Mouse (Mus musculus) kidney, embryonic 15.5 days (tissue): ENCODE data around the gene Kank3. TPM values are rescaled to one million over a fixed set of nuclear protein-coding genes. Genes with fewer than 3 reads are reported as not detected.

ENCODE experiments used
- ATAC-seq: fragments of 200-750 bp; cut with Nextera tagmentation; replicated peaks from 2 replicates; pipeline ENCODE4 v1.8.0; 2017; ENCODE audit warnings: moderate TSS enrichment; ENCODE audit not compliant: low FRiP score
- H3K27ac ChIP-seq: fragments of 300-500 bp; sonication (generic); 2 replicates; pipeline ENCODE4 v1.5.1; 2015; ENCODE audit warnings: mild to moderate bottlenecking, inconsistent platforms
- H3K27me3 ChIP-seq: fragments of 300-500 bp; sonication (generic); 2 replicates; pipeline ENCODE4 v1.6.1; 2015; ENCODE audit warnings: inconsistent platforms
- H3K36me3 ChIP-seq: fragments of 300-500 bp; sonication (generic); 2 replicates; pipeline ENCODE4 v1.6.1; 2015; ENCODE audit warnings: inconsistent platforms
- H3K4me1 ChIP-seq: fragments of 300-500 bp; sonication (generic); 2 replicates; pipeline ENCODE4 v1.6.1; 2015; ENCODE audit warnings: inconsistent platforms
- H3K4me2 ChIP-seq: fragments of 300-500 bp; sonication (generic); 2 replicates; pipeline ENCODE4 v1.6.1; 2015; ENCODE audit warnings: moderate library complexity, mild to moderate bottlenecking, inconsistent platforms
- H3K4me3 ChIP-seq: fragments of 300-500 bp; sonication (generic); replicated peaks from 2 replicates; pipeline ENCODE4 v1.5.1; 2015; ENCODE audit warnings: mild to moderate bottlenecking, inconsistent platforms
- H3K9ac ChIP-seq: fragments of 300-500 bp; sonication (generic); 2 replicates; pipeline ENCODE4 v1.6.1; 2015; ENCODE audit warnings: mild to moderate bottlenecking, inconsistent platforms
- H3K9me3 ChIP-seq: fragments of 300-500 bp; sonication (generic); replicated peaks from 2 replicates; pipeline ENCODE4 v1.6.1; 2016; ENCODE audit warnings: inconsistent platforms
- WGBS: fragments of 180-500 bp; shearing (Covaris S2); methylation state at CpG from one replicate; pipeline ENCODE4 v1.1.7; 2015; ENCODE audit warnings: mixed read lengths; 5-methylcytosine and 5-hydroxymethylcytosine counted together
- polyA plus RNA-seq: library from polyadenylated mRNA; unstranded; fragments of >200 nt; fragmentation: Nextera tagmentation; extraction: Ambion mirVana; gene quantifications from 2 replicates; pipeline ENCODE4 v1.2.1, GENCODE M21; 2015

The Kank3 gene
- polyA plus RNA-seq, 1 experiment from 2014 or later, result 53.4 TPM

GRCm38 (mm10) chr17:33782067-33782466, 28.3 kb upstream of the Kank3 start:
- WGBS, result 35% methylated on average over 4 of the region's 4 CpGs
- Histone ChIP-seq H3K9ac (peak overlapping the region; percentile 61; the same call in 1 of the 2 replicates), H3K4me2 (peak overlapping the region; percentile 94), H3K27me3 (0 out of 2 replicates have a peak, but pooled peaks cover 3% of the 10 kb centered on the region), H3K4me1 (peaks cover 47% of the 10 kb centered on the region), H3K4me3 (peak overlapping the region; percentile 55), H3K27ac (peak overlapping the region; percentile 87; the same call in 1 of the 2 replicates), H3K9me3 (no peaks in the 10 kb centered on the region), H3K36me3 (peaks cover 9% of the 10 kb centered on the region)
- no peak for ATAC-seq

- no peak overlapping the region for H3K9ac ChIP-seq
- H3K4me3 ChIP-seq, result no peak overlapping the region
- H3K36me3 ChIP-seq, result no peaks in the 10 kb centered on the region
- peaks cover 46% of the 10 kb centered on the region for H3K4me1 ChIP-seq
- 0 out of 2 replicates have a peak, but pooled peaks cover 3% of the 10 kb centered on the region for H3K27me3 ChIP-seq
- H3K27ac ChIP-seq, result no peak overlapping the region
- no peak for ATAC-seq
- no peaks in the 10 kb centered on the region for H3K9me3 ChIP-seq
- H3K4me2 ChIP-seq, result no peak overlapping the region
These were observed 26.9 kb upstream of the Kank3 start for GRCm38 (mm10) chr17:33783408-33783807.

DNA sequence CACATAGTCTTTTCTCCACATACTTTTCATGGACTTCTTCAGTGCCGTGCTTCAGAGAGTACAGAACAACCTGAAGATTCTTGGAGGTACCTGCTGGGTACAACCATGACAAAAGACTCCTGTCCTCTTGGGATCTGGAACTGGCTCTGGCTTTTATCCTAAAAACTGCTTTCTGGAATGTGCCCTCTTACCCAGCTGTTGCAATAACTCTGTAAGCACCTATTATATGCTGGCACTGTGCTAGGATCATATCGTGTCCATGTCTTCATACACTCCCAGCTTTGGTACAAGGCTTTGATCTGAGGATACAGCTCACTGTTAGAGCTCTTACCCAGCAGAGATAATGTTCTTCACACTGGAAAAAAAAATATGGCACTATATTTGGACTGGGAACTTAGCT, 25.4 kb upstream of the Kank3 start:
- Histone ChIP-seq H3K9ac (no peak overlapping the region), H3K4me1 (peaks cover 31% of the 10 kb centered on the region), H3K27me3 (0 out of 2 replicates have a peak, but pooled peaks cover 3% of the 10 kb centered on the region), H3K36me3 (no peaks in the 10 kb centered on the region), H3K9me3 (no peaks in the 10 kb centered on the region), H3K27ac (no peak overlapping the region), H3K4me2 (no peak overlapping the region), H3K4me3 (no peak overlapping the region)
- ATAC-seq, result no peak
- 89% methylated on average over 2 of the region's 2 CpGs for WGBS

DNA sequence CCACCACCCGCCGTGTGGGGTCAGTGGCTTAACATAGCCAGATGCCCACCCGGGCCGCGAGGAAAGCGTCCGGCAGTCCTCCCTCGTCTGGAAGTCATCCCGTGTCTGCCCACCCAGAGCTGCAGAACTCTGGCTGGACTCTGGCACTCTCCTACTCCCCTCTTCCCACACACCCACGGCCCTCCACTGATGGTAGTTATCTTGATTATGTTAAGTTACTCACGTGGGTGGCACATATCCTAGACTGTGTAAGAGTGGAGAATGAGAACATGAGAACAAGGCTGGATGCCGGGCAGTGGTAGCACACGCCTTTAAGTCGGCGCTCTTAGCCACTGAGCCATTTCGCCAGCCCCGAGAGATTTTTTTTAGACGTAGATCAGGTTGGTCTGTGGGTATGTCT, 23.9 kb upstream of the Kank3 start:
- Histone ChIP-seq H3K9me3 (no peaks in the 10 kb centered on the region), H3K27me3 (0 out of 2 replicates have a peak, but pooled peaks cover 3% of the 10 kb centered on the region), H3K9ac (no peak overlapping the region), H3K4me1 (peaks cover 17% of the 10 kb centered on the region), H3K27ac (no peak overlapping the region), H3K4me3 (no peak overlapping the region), H3K4me2 (no peak overlapping the region), H3K36me3 (no peaks in the 10 kb centered on the region)
- 86% methylated on average over 18 of the region's 18 CpGs for WGBS
- ATAC-seq, result no peak

- H3K4me1 ChIP-seq, result no peaks in the 10 kb centered on the region
- no peaks in the 10 kb centered on the region for H3K36me3 ChIP-seq
- ATAC-seq, result no peak
- 60% methylated on average over 4 of the region's 4 CpGs for WGBS
- H3K27ac ChIP-seq, result no peak overlapping the region
- H3K4me3 ChIP-seq, result no peak overlapping the region
- H3K9me3 ChIP-seq, result no peaks in the 10 kb centered on the region
- H3K4me2 ChIP-seq, result no peak overlapping the region
- no peak overlapping the region for H3K9ac ChIP-seq
- peaks cover 7% of the 10 kb centered on the region; the same call in 1 of the 2 replicates for H3K27me3 ChIP-seq
These were observed 21.6 kb upstream of the Kank3 start for GRCm38 (mm10) chr17:33788732-33789131.

- Histone ChIP-seq H3K36me3 (no peaks in the 10 kb centered on the region), H3K4me2 (no peak overlapping the region), H3K9me3 (no peaks in the 10 kb centered on the region), H3K4me3 (no peak overlapping the region), H3K27ac (no peak overlapping the region), H3K4me1 (no peaks in the 10 kb centered on the region), H3K9ac (no peak overlapping the region), H3K27me3 (no peaks in the 10 kb centered on the region)
- WGBS, result 55% methylated on average over 3 of the region's 3 CpGs
- ATAC-seq, result no peak
These were observed 12.0 kb upstream of the Kank3 start for GRCm38 (mm10) chr17:33798306-33798705.

DNA sequence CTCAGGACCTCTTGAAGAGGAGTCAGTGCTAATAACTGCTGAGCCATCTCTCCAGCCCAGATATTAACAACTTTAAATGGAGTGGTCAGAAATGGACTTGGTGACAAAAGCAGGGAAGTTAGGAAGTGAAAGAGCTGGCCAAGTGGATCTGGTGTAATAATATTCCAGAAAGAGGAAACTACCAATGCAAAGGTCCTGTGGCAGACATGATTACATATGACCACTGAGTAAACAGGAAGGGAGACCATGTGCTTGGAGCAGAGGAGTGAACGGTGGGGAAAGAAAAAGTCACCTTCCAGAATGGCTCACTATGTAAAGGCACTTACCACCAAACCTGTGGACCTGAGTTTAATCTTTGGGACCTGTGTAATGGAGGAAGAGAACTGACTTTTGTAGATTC, 11.0 kb upstream of the Kank3 start:
- no peak for ATAC-seq
- Histone ChIP-seq H3K36me3 (no peaks in the 10 kb centered on the region), H3K9me3 (no peaks in the 10 kb centered on the region), H3K27ac (no peak overlapping the region), H3K9ac (no peak overlapping the region), H3K4me3 (no peak overlapping the region), H3K4me2 (no peak overlapping the region), H3K27me3 (no peaks in the 10 kb centered on the region), H3K4me1 (no peaks in the 10 kb centered on the region)
- 48% methylated on average over 1 of the region's 1 CpGs for WGBS

GRCm38 (mm10) chr17:33802221-33802620, 8.1 kb upstream of the Kank3 start:
- 5% methylated on average over 2 of the region's 2 CpGs for WGBS
- H3K9ac ChIP-seq, result no peak overlapping the region
- H3K36me3 ChIP-seq, result no peaks in the 10 kb centered on the region
- H3K27ac ChIP-seq, result no peak overlapping the region
- H3K4me1 ChIP-seq, result no peaks in the 10 kb centered on the region
- H3K4me2 ChIP-seq, result no peak overlapping the region
- H3K27me3 ChIP-seq, result no peaks in the 10 kb centered on the region
- no peak overlapping the region for H3K4me3 ChIP-seq
- no peak for ATAC-seq
- no peaks in the 10 kb centered on the region for H3K9me3 ChIP-seq

DNA sequence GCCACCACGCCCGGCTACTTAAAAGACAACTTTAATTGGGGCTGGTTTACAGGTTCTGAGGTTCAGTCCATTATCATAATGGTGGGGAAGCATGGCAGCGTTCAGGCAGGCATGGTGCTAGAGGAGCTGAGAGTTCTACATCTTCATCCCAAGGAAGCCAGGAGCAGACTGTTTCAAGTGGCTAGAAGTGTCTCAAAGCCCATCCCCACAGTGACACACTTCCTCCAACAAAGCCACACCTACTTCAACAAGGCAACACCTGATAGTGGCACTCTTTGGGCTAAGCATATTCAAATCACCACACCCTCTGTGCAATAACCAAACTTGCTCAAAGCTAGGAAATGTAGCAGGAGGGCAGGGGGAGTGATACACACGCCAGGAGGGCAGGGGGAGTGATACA, 6.1 kb upstream of the Kank3 start:
- no peak for ATAC-seq
- Histone ChIP-seq H3K9ac (no peak overlapping the region), H3K27ac (no peak overlapping the region), H3K27me3 (no peaks in the 10 kb centered on the region), H3K4me1 (0 out of 2 replicates have a peak, but pooled peaks cover 3% of the 10 kb centered on the region), H3K4me2 (no peak overlapping the region), H3K36me3 (no peaks in the 10 kb centered on the region), H3K9me3 (no peaks in the 10 kb centered on the region), H3K4me3 (no peak overlapping the region)
- WGBS, result 58% methylated on average over 4 of the region's 4 CpGs

DNA sequence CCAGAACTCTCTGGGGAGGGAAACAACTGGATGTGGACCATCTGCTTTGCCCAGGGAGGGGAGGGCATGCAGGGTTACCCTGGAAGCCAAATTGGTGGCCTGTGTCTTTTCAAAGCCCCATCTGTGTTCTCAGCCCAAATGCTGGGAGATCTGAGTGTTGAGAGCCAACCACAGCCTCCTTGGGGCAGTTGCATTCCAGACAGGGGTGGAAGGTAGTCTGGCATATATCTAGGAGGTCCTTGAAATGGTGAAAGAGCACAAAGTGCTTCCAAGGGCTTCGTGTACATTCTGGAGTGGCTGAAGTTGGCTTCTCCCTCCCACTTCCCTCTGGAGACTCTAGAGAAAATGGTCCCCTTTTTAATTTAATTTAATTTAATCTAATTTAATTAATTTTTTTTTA, 5.6 kb upstream of the Kank3 start:
- H3K27ac ChIP-seq, result no peak overlapping the region
- 0 out of 2 replicates have a peak, but pooled peaks cover 3% of the 10 kb centered on the region for H3K4me1 ChIP-seq
- H3K9ac ChIP-seq, result no peak overlapping the region
- WGBS, result 50% methylated on average over 1 of the region's 1 CpGs
- no peak overlapping the region for H3K4me2 ChIP-seq
- H3K4me3 ChIP-seq, result no peak overlapping the region
- no peaks in the 10 kb centered on the region for H3K9me3 ChIP-seq
- H3K36me3 ChIP-seq, result no peaks in the 10 kb centered on the region
- ATAC-seq, result no peak
- no peaks in the 10 kb centered on the region for H3K27me3 ChIP-seq

- no peak overlapping the region for H3K9ac ChIP-seq
- no peak overlapping the region for H3K4me3 ChIP-seq
- H3K36me3 ChIP-seq, result no peaks in the 10 kb centered on the region
- peaks cover 20% of the 10 kb centered on the region for H3K4me1 ChIP-seq
- no peak for ATAC-seq
- H3K27me3 ChIP-seq, result no peaks in the 10 kb centered on the region
- WGBS, result 29% methylated on average over 9 of the region's 9 CpGs
- no peaks in the 10 kb centered on the region for H3K9me3 ChIP-seq
- H3K27ac ChIP-seq, result no peak overlapping the region
- no peak overlapping the region for H3K4me2 ChIP-seq
These were observed 3.0 kb upstream of the Kank3 start for GRCm38 (mm10) chr17:33807181-33807888.

DNA sequence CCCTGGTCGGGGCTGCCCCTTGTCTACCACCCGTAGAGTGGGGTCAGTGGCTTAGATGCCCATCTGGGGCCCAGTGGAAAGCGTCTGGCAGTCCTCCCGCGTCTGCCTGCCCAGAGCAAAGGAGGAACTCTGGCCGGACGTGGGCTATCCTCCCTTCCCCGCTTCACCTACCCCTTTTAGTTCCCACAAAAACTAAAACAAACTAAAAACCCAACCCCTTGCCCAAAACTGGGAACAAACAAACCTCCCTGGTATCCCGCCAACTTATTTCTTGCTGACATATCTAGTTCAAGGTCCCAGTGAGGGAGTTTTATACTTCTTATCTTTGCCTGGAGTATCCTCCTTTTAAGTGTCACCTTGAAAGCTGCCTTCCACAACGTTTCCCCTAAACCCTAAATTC, 2.1 kb upstream of the Kank3 start:
- WGBS, result 37% methylated on average over 10 of the region's 10 CpGs
- ATAC-seq, result no peak
- peaks cover 29% of the 10 kb centered on the region for H3K4me1 ChIP-seq
- H3K9me3 ChIP-seq, result no peaks in the 10 kb centered on the region
- no peaks in the 10 kb centered on the region for H3K27me3 ChIP-seq
- H3K4me3 ChIP-seq, result no peak overlapping the region
- 0 out of 2 replicates have a peak overlapping the region, but pooled peaks have one; percentile 5 for H3K4me2 ChIP-seq
- H3K36me3 ChIP-seq, result no peaks in the 10 kb centered on the region
- H3K27ac ChIP-seq, result no peak overlapping the region
- no peak overlapping the region for H3K9ac ChIP-seq

DNA sequence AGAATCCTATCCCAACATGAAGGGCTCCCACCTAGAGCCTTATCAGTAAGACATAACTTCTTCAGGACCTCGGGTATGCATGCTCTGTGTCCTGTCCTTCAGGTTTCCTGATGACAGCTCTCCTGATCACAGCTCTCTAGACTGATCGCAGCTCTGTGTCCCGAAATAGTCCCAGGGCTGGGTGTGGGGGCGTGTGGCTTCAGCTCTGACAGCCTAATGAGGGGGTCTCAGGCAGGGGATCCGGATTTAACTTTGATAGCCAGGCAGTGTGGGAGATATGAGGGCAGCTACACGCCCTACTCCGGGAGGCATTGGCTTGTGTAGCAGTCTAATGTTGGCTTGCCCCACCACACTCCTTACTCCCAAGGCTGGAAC, 810 bp downstream of the Kank3 start:
- ATAC-seq, result no peak
- H3K9ac ChIP-seq, result peak overlapping the region; percentile 33; the same call in 1 of the 2 replicates
- peaks cover 34% of the 10 kb centered on the region for H3K4me1 ChIP-seq
- peak overlapping the region; percentile 87 for H3K4me2 ChIP-seq
- H3K4me3 ChIP-seq, result peak overlapping the region; percentile 55
- H3K9me3 ChIP-seq, result no peaks in the 10 kb centered on the region
- H3K27ac ChIP-seq, result peak overlapping the region; percentile 69
- no peaks in the 10 kb centered on the region for H3K27me3 ChIP-seq
- 9% methylated on average over 7 of the region's 7 CpGs for WGBS
- no peaks in the 10 kb centered on the region for H3K36me3 ChIP-seq
